Mouse (Mus musculus) heart, postnatal 0 days (tissue): ENCODE measurements around the gene Mnat1.

Source experiments
- CTCF ChIP-seq: IDR thresholded peaks from 2 replicates; pipeline ENCODE4 v1.5.1; 2016; ENCODE audit warnings: antibody characterized with exemption, control low read depth, low read depth
- EP300 ChIP-seq: IDR thresholded peaks from 2 replicates; pipeline ENCODE4 v1.6.1; 2016; ENCODE audit warnings: antibody characterized with exemption, low read depth

DNA sequence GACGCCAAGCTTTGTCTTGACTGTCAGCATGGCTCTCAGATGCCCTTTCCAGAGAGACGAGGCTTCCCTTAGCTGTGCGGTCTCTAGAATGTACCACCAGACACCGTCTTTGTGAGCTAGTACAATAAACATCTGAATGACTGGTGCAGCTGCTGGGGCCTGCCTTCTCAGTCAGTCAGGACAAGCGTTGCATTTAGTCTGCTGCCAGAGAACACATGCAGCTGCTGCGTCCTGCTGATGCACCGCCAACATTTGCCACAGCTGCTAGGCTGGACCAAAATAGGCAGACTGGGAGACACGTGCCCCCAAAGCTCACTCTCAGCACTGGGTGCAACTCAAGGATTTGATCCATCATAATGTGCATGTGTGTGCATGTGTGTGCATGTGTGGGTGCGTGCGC lies 118.4 kb downstream of the Mnat1 start:
- no peak for TF ChIP-seq EP300
- TF ChIP-seq CTCF, result no peak
